Mouse (Mus musculus) G1E (cell line): Measurements from ENCODE around the gene Magi1.

Experiments used
- CTCF ChIP-seq: IDR thresholded peaks from 2 replicates; pipeline ENCODE4 v1.5.1; 2012; ENCODE audit warnings: low read depth, low read length, inconsistent platforms, mixed read lengths
- GATA1 ChIP-seq: IDR thresholded peaks from 2 replicates; pipeline ENCODE4 v1.6.1; 2012; ENCODE audit warnings: borderline replicate concordance, low read length, inconsistent platforms, mixed read lengths
- GATA2 ChIP-seq: IDR thresholded peaks from 2 replicates; pipeline ENCODE4 v1.6.1; 2012; ENCODE audit warnings: low read depth, low read length, inconsistent platforms, borderline replicate concordance
- TAL1 ChIP-seq: conservative IDR thresholded peaks from 2 replicates; pipeline ENCODE4 v1.6.1; 2012; ENCODE audit warnings: low read depth, low read length, inconsistent platforms, mixed read lengths

GRCm38 (mm10) chr6:93838398-93838797 is 445.3 kb downstream of the Magi1 start:
- TF ChIP-seq CTCF, result no peak
- TF ChIP-seq GATA1, result no peak
- TF ChIP-seq GATA2, result no peak
- TF ChIP-seq TAL1, result no peak
